Mouse (Mus musculus): Measurements from ENCODE around the gene A530016L24Rik. TPM values are rescaled to one million over a fixed set of nuclear protein-coding genes. Genes with fewer than 3 reads are reported as not detected.

A530016L24Rik gene
- total and polyA plus RNA-seq, 2 experiments from 2014 or later = 0.10 TPM; not detected in 1

DNA sequence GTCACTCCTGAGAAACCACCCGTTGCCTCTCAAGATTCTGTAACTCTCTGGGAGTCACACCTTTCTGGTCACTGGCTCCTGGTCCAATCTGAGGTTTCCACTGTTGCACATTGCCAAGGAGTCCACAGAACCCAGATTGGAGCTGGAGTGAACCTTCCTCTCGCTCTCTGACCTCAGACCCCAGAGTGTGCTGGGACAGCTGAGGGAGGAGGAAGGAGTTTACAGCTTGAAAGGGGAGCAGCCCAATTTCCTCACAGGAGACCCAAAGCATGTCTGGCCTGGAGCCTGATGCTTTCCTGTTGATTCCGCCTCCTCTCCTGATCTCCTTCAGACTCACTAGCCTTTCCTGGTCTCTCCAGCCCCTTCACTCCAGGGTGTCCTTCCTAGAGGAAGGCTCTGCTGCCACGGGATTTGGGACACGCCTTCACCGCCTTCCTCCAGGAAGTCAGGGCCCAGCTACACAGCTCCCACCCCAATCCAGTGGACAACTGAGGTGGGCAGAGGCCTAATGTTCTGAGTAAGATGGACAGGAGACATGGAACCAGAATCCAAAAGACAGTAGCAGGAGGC lies 33.0 kb upstream of the A530016L24Rik start:
- Histone ChIP-seq H3K36me3 (ENCODE audit: insufficient read depth) (no peaks in the 10 kb centered on the region), H3K4me3 (ENCODE audit: low read depth, low read length) (no peak overlapping the region), H3K27ac (ENCODE audit: low read depth, low read length) (no peak overlapping the region), H3K4me2 (ENCODE audit: low read depth) (no peak overlapping the region), H3K9ac (no peak overlapping the region), H3K9me3 (ENCODE audit: low read length) (no peaks in the 10 kb centered on the region), H3K4me1 (ENCODE audit: insufficient read depth) (peaks cover 6% of the 10 kb centered on the region), H3K27me3 (ENCODE audit: insufficient read depth, low read length) (no peaks in the 10 kb centered on the region)
- ATAC-seq (no peak), DNase-seq (no peak)
- no peak for TF ChIP-seq CTCF (IDR thresholded peaks at IDR 0.05; ENCODE audit: low read depth)
- 86% methylated on average over 6 of the region's 6 CpGs for WGBS

DNA sequence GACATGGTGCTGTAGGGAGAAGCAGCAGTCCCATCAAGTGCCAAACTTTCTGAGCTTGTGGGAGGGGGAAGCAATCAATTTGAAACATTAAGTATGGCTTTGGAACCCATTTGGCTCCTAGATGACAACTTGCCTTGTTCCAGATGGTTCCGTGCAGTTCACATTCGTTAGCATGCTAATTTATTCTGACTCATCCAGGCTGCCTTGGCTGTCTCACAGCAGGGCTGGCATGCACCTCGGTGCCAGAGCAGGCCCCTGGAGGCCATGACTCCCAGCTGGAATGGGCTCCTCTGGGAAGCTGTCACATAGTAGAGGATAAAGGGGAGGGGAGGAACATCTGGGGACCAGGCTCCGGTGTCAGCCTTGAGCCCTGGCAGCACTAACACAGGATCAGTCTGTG lies 31.4 kb upstream of the A530016L24Rik start:
- Histone ChIP-seq H3K27me3 (ENCODE audit: insufficient read depth, low read length) (no peaks in the 10 kb centered on the region), H3K36me3 (ENCODE audit: insufficient read depth) (no peaks in the 10 kb centered on the region), H3K27ac (ENCODE audit: low read depth, low read length) (peak overlapping the region; percentile 72), H3K4me2 (ENCODE audit: low read depth) (no peak overlapping the region), H3K4me3 (ENCODE audit: low read depth, low read length) (no peak overlapping the region), H3K4me1 (ENCODE audit: insufficient read depth) (peaks cover 6% of the 10 kb centered on the region), H3K9me3 (ENCODE audit: low read length) (no peaks in the 10 kb centered on the region), H3K9ac (no peak overlapping the region)
- WGBS = 6% methylated on average over 4 of the region's 4 CpGs
- no peak for TF ChIP-seq CTCF (IDR thresholded peaks at IDR 0.05; ENCODE audit: low read depth)
- ATAC-seq (peak; percentile 98), DNase-seq (peak; percentile 90)

DNA sequence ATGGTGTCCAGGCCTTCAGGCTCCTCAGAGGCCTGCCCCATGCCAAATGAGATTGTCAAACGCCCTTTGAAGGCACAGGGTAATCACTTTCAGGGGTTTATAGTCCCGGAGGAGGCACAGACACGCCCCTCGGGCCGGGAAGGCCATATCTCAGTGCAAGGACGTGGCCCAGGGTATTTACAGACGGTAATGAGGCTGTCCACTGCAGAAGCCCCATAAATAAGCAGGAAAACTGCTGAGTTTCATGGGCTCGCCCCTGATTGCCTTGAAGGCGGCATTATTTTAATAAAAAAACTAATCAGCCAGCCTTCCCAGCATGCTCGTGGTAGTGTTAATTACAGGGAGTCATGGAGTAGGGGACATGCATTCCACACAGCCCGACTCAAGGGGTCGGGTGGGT lies 26.8 kb upstream of the A530016L24Rik start:
- ATAC-seq (no peak), DNase-seq (no peak)
- H3K4me2 ChIP-seq (ENCODE audit: low read depth) = no peak overlapping the region
- WGBS = 58% methylated on average over 12 of the region's 12 CpGs
- peaks cover 6% of the 10 kb centered on the region for H3K4me1 ChIP-seq (ENCODE audit: insufficient read depth)
- H3K27ac ChIP-seq (ENCODE audit: low read depth, low read length) = no peak overlapping the region
- H3K4me3 ChIP-seq (ENCODE audit: low read depth, low read length) = no peak overlapping the region
- no peak for TF ChIP-seq CTCF (IDR thresholded peaks at IDR 0.05; ENCODE audit: low read depth)
- no peak overlapping the region for H3K9ac ChIP-seq
- H3K27me3 ChIP-seq (ENCODE audit: insufficient read depth, low read length) = no peaks in the 10 kb centered on the region
- no peaks in the 10 kb centered on the region for H3K36me3 ChIP-seq (ENCODE audit: insufficient read depth)
- no peaks in the 10 kb centered on the region for H3K9me3 ChIP-seq (ENCODE audit: low read length)

DNA sequence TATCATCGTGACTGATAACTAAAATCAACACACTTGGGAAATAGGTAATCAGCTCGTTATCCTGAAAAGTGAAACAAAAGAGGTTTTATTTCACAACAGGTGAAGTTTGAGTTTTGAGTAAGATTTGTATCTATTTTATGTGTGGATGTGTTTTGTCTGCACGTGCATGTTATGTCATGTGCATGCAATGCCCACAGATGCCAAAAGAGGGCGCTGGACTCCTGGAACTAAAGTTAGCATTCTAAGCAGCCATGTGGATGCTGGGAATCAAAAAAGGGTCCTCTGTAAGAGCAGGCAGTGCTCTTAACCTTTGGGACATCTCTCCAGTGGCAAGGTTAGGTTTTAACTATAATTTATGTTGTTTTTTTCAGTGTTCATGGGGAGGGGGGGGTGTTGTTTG lies 26.0 kb upstream of the A530016L24Rik start:
- peaks cover 2% of the 10 kb centered on the region; the same call in 1 of the 2 replicates for H3K4me1 ChIP-seq (ENCODE audit: insufficient read depth)
- no peak for DNase-seq
- no peak for ATAC-seq
- H3K27ac ChIP-seq (ENCODE audit: low read depth, low read length) = no peak overlapping the region
- WGBS = 81% methylated on average over 4 of the region's 4 CpGs
- no peaks in the 10 kb centered on the region for H3K9me3 ChIP-seq (ENCODE audit: low read length)
- no peak overlapping the region for H3K9ac ChIP-seq
- TF ChIP-seq CTCF (IDR thresholded peaks at IDR 0.05; ENCODE audit: low read depth) = peak; percentile 31; the same call in 1 of the 2 replicates
- H3K4me3 ChIP-seq (ENCODE audit: low read depth, low read length) = no peak overlapping the region
- H3K4me2 ChIP-seq (ENCODE audit: low read depth) = no peak overlapping the region
- no peaks in the 10 kb centered on the region for H3K36me3 ChIP-seq (ENCODE audit: insufficient read depth)
- no peaks in the 10 kb centered on the region for H3K27me3 ChIP-seq (ENCODE audit: insufficient read depth, low read length)

DNA sequence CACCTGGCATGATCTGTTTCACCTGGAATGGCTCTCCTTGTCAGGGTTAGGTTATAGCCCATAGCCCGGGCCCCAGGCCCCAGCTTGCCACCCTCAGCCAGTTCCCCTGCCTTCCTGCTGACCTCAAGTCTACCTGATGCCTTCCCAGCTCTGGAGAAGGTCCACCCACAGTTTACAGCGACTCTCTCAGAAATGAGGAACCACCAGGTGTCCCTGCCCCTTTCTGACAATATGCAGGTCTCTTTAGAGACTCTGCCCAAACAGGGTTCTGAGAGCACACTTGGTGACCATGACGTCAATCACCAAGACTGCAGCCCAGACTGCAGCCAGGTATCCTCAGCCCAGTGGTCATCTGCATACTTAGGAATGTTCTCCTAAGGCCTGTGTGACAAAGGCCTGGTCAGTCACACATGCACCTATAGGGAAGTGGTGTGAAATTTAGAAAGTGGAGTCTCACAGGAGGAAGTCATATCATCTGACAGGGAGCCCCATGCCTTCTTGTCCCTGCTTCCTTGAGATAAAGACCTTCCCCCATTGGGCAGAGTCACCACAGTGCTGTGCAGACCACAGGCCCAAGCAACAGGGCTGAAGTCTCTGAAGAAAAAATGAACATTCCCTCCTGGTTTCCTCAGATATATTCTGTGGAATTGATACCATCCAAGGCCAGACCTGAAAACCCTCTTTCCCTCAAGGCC lies 25.4 kb upstream of the A530016L24Rik start:
- no peak for ATAC-seq
- no peaks in the 10 kb centered on the region for H3K4me1 ChIP-seq (ENCODE audit: insufficient read depth)
- no peak overlapping the region for H3K9ac ChIP-seq
- no peaks in the 10 kb centered on the region for H3K27me3 ChIP-seq (ENCODE audit: insufficient read depth, low read length)
- H3K4me3 ChIP-seq (ENCODE audit: low read depth, low read length) = no peak overlapping the region
- no peak overlapping the region for H3K4me2 ChIP-seq (ENCODE audit: low read depth)
- H3K9me3 ChIP-seq (ENCODE audit: low read length) = no peaks in the 10 kb centered on the region
- no peak overlapping the region for H3K27ac ChIP-seq (ENCODE audit: low read depth, low read length)
- no peaks in the 10 kb centered on the region for H3K36me3 ChIP-seq (ENCODE audit: insufficient read depth)
- WGBS = 80% methylated on average over 3 of the region's 3 CpGs
- no peak for DNase-seq
- TF ChIP-seq CTCF (IDR thresholded peaks at IDR 0.05; ENCODE audit: low read depth) = no peak

DNA sequence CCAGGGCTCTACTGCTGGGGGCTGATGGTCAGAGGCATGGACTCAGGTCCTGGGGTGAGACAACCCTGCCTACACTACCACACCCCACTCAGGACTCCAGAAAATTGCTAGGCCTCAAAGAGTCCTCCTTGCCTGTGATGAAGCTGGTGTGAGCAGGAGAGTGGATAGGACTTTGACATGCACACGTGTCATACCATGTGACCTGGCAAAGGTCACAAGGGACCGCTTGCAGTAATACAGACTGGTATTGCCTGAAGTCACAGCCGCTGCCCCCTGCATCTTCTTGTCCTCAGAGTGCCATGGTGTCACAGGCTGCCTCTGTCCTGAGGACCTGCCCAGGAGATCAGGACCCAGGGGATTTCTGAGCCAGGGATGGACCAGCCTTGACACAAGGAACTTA lies 24.7 kb upstream of the A530016L24Rik start:
- no peaks in the 10 kb centered on the region for H3K9me3 ChIP-seq (ENCODE audit: low read length)
- no peak overlapping the region for H3K4me2 ChIP-seq (ENCODE audit: low read depth)
- no peak overlapping the region for H3K27ac ChIP-seq (ENCODE audit: low read depth, low read length)
- ATAC-seq = no peak
- no peak overlapping the region for H3K4me3 ChIP-seq (ENCODE audit: low read depth, low read length)
- WGBS = 86% methylated on average over 3 of the region's 3 CpGs
- no peaks in the 10 kb centered on the region for H3K27me3 ChIP-seq (ENCODE audit: insufficient read depth, low read length)
- DNase-seq = no peak
- no peaks in the 10 kb centered on the region for H3K36me3 ChIP-seq (ENCODE audit: insufficient read depth)
- no peak overlapping the region; the same call in 1 of the 2 replicates for H3K9ac ChIP-seq
- no peak for TF ChIP-seq CTCF (IDR thresholded peaks at IDR 0.05; ENCODE audit: low read depth)
- no peaks in the 10 kb centered on the region for H3K4me1 ChIP-seq (ENCODE audit: insufficient read depth)

DNA sequence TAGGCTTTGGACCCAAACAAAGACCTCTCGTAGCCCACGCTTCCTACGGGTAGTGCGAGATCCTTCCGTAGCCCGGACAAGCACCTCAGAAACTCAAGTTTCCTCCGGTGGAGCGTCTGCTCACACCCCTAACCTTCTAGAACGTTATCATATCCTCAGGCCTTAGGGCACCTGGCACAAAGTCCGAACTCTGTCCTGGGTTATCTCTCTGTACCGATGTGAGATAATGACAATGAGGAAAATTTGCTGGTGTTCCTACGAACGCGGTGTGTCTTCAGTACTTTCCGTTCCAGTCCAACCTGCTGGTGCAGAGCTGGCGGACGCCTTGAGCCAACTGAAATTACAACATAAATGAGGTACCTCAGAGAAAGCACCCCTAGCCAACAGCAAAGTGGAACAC lies 23.3 kb upstream of the A530016L24Rik start:
- Histone ChIP-seq H3K27me3 (ENCODE audit: insufficient read depth, low read length) (no peaks in the 10 kb centered on the region), H3K9ac (no peak overlapping the region), H3K4me2 (ENCODE audit: low read depth) (no peak overlapping the region), H3K4me3 (ENCODE audit: low read depth, low read length) (no peak overlapping the region), H3K27ac (ENCODE audit: low read depth, low read length) (no peak overlapping the region), H3K9me3 (ENCODE audit: low read length) (no peaks in the 10 kb centered on the region), H3K36me3 (ENCODE audit: insufficient read depth) (no peaks in the 10 kb centered on the region), H3K4me1 (ENCODE audit: insufficient read depth) (peaks cover 10% of the 10 kb centered on the region; the same call in 1 of the 2 replicates)
- WGBS = 95% methylated on average over 17 of the region's 17 CpGs
- TF ChIP-seq CTCF (IDR thresholded peaks at IDR 0.05; ENCODE audit: low read depth) = no peak
- DNase-seq (no peak), ATAC-seq (no peak)
